Mouse (Mus musculus): ENCODE results near the gene Cyp2j12. TPM values are rescaled to one million over a fixed set of nuclear protein-coding genes. Genes with fewer than 3 reads are reported as not detected.
"Not testable (repeated sequence)": the region's sequence is repeated elsewhere in the genome, so short reads cannot be mapped to it uniquely, and the experiment has no call there.

The Cyp2j12 gene
- not detected in 2 replicates for polyA plus RNA-seq (2016; fragmentation: Nextera tagmentation; extraction: Ambion mirVana)

DNA sequence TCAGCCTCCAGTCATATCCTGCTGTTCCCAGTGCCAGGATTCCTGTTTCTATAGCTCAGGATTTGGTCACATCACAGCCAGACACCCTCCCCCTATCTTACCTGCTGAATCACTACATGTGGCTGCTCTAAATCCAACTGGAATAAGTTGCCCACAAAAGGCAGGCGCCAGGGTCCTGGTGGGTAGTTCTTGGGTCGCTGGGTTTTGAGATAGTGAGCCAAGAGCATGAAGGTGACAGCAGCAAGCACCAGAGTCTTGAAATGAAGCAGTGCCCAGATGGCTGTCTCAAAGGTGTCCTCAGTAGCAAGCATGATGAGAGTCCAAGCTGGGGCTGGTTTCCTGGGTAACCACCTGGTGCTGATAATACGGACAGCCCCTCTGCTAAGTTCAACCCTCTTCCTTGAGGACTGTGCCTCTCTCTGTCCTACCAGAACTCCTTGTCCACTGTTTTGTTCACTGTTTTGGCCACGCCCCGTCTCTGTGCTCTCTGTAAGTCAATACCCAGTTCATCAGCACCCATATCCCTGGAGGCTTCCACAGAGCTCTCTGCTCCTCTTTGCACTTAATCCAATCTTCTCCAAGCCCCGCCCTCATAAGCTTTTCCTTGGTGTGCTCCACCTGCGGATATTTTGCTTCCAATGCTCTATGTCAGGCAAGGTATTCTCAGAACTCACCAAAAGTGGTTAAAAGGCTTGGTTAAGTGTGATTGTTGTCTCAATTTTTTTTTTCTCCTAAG lies at the start of gene Cyp2j12:
Cyp2j12 (minus strand) TSS at position 421 of the 736 bp plus-strand sequence.
- no peak within 1 kb of the TSS for H3K4me3 ChIP-seq
- no peaks in the 10 kb centered on the region for H3K27me3 ChIP-seq (ENCODE audit: insufficient read depth, poor library complexity, severe bottlenecking)
- no peaks in the 10 kb centered on the region for H3K36me3 ChIP-seq
- no peak for DNase-seq (ENCODE audit: low spot score)
- H3K27ac ChIP-seq = no peak within 1 kb of the TSS
- WGBS = 70% methylated on average over 7 of the region's 7 CpGs
- no peaks in the 10 kb centered on the region for H3K4me1 ChIP-seq
- no peaks in the 10 kb centered on the region for H3K9me3 ChIP-seq

DNA sequence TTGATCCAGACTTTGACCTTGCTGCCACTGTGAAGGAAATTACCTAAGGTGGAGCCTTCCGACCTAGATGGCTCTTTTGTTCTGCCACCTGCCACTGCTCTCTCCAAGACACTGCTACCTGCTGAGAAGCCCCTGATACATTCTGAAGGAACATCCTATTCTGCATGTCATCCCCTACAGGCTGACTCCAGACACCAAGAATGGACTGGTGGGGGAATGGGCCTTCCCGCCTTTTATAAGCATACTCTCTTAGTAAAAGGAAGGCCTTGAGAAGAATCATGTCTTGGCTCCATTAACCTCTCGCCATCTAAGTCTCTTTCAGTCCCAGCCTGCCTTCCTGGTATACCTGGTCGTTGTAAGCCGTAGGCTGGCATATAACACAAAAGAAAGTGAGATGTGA lies 48.4 kb upstream of the Cyp2j12 start:
- H3K4me3 ChIP-seq; H3K27ac ChIP-seq; H3K9me3 ChIP-seq; H3K4me1 ChIP-seq; H3K36me3 ChIP-seq; DNase-seq (ENCODE audit: low spot score); H3K27me3 ChIP-seq (ENCODE audit: insufficient read depth, poor library complexity, severe bottlenecking): not testable (repeated sequence)
- 83% methylated on average over 5 of the region's 5 CpGs for WGBS

DNA sequence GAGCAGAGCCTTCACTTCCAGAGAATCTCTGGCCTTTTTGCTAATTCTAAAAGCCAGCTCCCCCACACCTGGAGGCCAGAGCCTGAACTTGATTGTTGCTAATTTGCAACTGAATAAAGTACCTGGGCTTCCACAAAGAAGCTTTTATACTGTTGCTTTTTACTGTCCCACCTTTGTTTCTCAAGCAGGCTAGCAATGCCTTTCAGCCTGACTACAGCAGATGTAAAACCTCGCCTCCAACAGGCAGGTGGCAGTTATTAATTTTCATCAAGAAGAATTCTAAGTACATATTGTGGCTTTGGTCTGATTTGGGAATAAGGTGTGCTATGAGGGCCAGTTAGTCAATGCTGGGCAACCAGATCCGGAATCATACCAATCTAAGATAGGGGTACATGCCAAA lies 47.7 kb upstream of the Cyp2j12 start:
- H3K4me3 ChIP-seq; H3K27me3 ChIP-seq (ENCODE audit: insufficient read depth, poor library complexity, severe bottlenecking); H3K27ac ChIP-seq; H3K36me3 ChIP-seq; DNase-seq (ENCODE audit: low spot score); H3K9me3 ChIP-seq; H3K4me1 ChIP-seq: not testable (repeated sequence)
- WGBS = 82% methylated on average over 2 of the region's 2 CpGs

DNA sequence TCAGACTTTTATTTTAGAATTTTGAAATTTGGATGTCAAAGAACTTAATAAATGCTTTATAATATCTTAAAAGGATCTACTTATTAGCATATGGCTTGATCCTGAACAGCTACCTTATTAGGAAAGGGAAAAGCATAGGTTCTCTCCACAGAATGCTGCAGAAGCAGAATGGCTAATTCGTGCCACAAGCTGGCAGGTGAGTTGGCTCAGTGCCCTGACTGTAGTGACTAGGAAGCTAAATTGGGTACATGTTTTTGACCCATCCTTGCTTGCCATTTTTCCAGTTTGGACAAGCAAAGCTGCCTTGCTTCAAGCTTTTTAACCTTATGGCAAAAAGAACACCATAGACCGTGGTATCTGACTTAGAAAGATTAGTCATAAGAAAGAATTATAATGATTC lies 47.2 kb upstream of the Cyp2j12 start:
- not testable (repeated sequence) for H3K36me3 ChIP-seq; H3K27ac ChIP-seq; H3K4me3 ChIP-seq; DNase-seq (ENCODE audit: low spot score); H3K9me3 ChIP-seq; H3K27me3 ChIP-seq (ENCODE audit: insufficient read depth, poor library complexity, severe bottlenecking); H3K4me1 ChIP-seq
- WGBS = 86% methylated on average over 2 of the region's 2 CpGs

DNA sequence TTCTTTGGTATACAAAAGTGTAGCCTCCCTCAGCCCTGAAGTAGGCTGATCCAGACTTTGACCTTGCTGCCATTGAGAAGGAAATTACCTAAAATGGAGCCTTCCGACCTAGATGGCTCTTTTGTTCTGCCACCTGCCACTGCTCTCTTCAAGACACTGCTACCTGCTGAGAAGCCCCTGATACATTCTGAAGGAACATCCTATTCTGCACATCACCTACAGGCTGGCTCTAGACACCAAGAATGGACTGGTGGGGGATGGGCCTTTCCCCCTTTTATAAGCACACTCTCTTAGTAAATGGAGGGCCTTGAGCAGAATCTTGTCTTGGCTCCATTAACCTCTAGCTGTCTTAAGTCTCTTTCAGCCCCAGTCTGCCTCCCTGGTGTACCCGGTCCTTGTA lies 43.8 kb upstream of the Cyp2j12 start:
- not testable (repeated sequence) for H3K27ac ChIP-seq; H3K9me3 ChIP-seq; H3K36me3 ChIP-seq; H3K4me3 ChIP-seq; H3K27me3 ChIP-seq (ENCODE audit: insufficient read depth, poor library complexity, severe bottlenecking); H3K4me1 ChIP-seq; DNase-seq (ENCODE audit: low spot score)
- WGBS = 65% methylated on average over 2 of the region's 2 CpGs

DNA sequence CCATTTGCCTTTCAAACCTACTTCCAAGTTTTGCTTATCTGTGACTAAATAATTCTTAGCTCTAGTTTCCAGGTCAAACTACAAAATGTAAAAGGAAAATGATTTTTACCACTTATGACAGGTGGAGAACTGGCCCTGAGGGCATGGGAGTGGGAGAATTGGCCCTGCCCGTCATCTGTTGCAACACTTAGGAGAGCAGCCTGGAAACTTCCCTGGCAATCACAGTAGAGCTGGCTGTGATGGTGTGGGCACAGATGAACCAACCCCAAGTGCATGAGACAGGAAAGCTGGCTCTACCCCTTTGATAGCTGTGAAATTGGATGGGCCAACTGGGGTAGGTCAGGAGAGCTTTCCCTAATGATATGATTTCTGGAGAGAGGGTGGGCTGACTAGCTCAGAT lies 21.9 kb upstream of the Cyp2j12 start:
- DNase-seq (ENCODE audit: low spot score) = no peak
- no peak overlapping the region for H3K27ac ChIP-seq
- H3K9me3 ChIP-seq = no peaks in the 10 kb centered on the region
- no peaks in the 10 kb centered on the region for H3K4me1 ChIP-seq
- H3K36me3 ChIP-seq = no peaks in the 10 kb centered on the region
- no peaks in the 10 kb centered on the region for H3K27me3 ChIP-seq (ENCODE audit: insufficient read depth, poor library complexity, severe bottlenecking)
- WGBS = 89% methylated on average over 1 of the region's 1 CpGs
- no peak overlapping the region for H3K4me3 ChIP-seq

DNA sequence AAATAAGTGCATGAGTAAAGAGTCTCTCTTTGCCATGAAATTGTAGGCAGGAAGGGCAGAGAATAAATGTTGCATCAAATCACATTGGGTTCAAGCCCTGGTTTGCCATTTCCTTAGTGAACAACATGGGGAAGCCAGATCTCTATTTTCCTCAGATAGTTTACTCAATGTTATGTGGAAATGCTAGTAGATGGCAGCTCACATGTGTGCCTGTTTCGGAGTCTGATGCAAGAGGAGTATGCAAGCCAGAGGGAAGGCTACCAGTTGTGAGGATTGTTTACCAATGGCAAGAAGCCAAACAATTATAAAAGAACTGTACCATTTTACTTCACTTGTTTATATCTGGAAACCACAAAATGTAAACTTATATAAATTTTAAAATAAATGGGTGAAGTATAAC lies 20.6 kb upstream of the Cyp2j12 start:
- no peaks in the 10 kb centered on the region for H3K27me3 ChIP-seq (ENCODE audit: insufficient read depth, poor library complexity, severe bottlenecking)
- 73% methylated on average over 1 of the region's 1 CpGs for WGBS
- H3K9me3 ChIP-seq = no peaks in the 10 kb centered on the region
- no peak overlapping the region for H3K4me3 ChIP-seq
- no peak for DNase-seq (ENCODE audit: low spot score)
- H3K27ac ChIP-seq = no peak overlapping the region
- H3K4me1 ChIP-seq = no peaks in the 10 kb centered on the region
- no peaks in the 10 kb centered on the region for H3K36me3 ChIP-seq

DNA sequence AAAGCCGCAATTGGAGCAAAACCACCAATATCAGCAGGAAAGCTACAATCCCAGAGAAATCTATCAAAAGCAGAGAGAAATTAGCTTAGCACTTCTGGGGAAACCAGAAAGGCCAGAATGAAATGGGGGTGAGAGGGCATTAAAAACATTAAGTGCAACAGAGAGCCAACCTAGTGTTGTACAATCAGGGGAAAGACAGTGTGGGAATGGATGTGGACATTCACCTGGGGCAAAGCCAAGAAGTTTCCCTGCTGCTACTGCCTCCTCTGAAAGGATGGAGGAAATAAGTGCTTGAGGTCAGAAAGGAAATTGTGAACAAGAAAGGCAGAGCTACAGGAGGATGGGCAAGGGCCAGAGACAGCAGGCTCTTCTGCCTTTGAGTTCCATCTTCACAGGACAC lies 1.7 kb downstream of the Cyp2j12 start:
- H3K27ac ChIP-seq = no peak overlapping the region
- H3K36me3 ChIP-seq = no peaks in the 10 kb centered on the region
- whole genome bisulfite sequencing = 81% methylated on average over 1 of the region's 1 CpGs
- H3K9me3 ChIP-seq = no peaks in the 10 kb centered on the region
- H3K27me3 ChIP-seq (ENCODE audit: insufficient read depth, poor library complexity, severe bottlenecking) = no peaks in the 10 kb centered on the region
- H3K4me1 ChIP-seq = no peaks in the 10 kb centered on the region
- DNase-seq (ENCODE audit: low spot score) = no peak
- H3K4me3 ChIP-seq = no peak overlapping the region

DNA sequence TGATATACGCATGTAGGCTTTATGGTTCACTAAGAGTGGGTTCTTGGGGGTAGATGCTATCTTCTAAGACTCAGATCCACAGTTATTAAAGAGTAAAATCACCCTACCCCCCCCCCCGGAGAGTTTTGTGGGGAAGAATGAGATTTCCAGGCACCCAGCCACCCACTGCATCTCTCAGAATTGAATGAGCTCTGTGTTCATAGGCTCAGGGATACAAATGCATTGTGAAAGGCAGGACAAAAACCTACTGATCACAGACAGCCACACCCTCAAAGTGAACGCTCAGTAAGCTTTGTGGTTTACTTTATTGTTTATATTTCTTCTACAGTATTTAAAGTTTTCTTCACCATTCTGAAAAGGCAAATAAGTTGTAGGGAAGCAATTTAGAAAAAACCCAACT lies 6.7 kb downstream of the Cyp2j12 start:
- 77% methylated on average over 3 of the region's 3 CpGs for WGBS
- H3K27ac ChIP-seq = no peak overlapping the region
- DNase-seq (ENCODE audit: low spot score) = no peak

DNA sequence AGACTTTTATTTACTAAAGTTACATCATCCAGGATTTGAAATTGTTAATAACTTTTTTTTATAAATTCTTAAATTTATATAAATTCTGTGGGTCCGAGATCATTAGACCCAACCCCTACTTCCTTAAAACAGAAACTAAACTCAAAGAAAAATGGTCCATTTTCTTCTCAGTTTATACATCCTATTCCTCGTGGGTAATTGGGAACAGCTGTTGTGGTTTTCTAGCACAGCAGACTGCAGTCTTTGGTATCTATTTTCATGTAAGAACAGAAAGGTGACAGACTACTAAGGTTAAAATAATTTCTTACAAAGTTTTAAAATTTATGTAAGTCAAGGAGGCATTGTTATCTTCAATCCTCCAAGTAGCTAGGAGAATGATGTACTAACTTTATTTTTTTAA lies 44.1 kb downstream of the Cyp2j12 start:
- DNase-seq (ENCODE audit: low spot score) = no peak
- 72% methylated on average over 2 of the region's 2 CpGs for WGBS

More for the DNA sequence above, 6.7 kb downstream of the Cyp2j12 start:
- H3K9me3 ChIP-seq = no peaks in the 10 kb centered on the region
- no peaks in the 10 kb centered on the region for H3K4me1 ChIP-seq
- H3K27me3 ChIP-seq (ENCODE audit: insufficient read depth, poor library complexity, severe bottlenecking) = no peaks in the 10 kb centered on the region
- H3K4me3 ChIP-seq = no peak overlapping the region
- H3K36me3 ChIP-seq = no peaks in the 10 kb centered on the region

DNA sequence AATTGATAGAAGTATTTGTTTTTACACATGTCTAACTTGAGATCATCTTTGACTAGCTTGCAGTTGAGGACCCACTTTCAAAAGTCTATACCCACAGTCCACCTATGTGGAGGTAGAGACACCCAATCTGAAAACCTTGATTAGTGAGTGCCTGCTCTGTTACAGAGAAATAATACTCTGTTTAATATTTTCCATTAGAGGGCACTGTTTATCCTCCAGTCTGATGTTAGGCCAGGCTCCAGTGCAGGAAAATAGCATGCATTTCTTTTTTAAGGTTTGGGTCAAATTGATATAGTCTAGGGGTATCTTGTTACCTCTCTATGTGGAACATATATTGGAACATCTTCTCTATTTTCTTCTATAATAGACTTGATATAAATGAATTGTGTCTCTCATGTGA lies 49.1 kb downstream of the Cyp2j12 start:
- Histone ChIP-seq H3K9me3 (no peaks in the 10 kb centered on the region), H3K27me3 (ENCODE audit: insufficient read depth, poor library complexity, severe bottlenecking) (no peaks in the 10 kb centered on the region), H3K4me1 (no peaks in the 10 kb centered on the region), H3K36me3 (no peaks in the 10 kb centered on the region), H3K27ac (no peak overlapping the region), H3K4me3 (no peak overlapping the region)
- no peak for DNase-seq (ENCODE audit: low spot score)

More for the DNA sequence above, 44.1 kb downstream of the Cyp2j12 start:
- Histone ChIP-seq H3K4me1 (no peaks in the 10 kb centered on the region), H3K27ac (no peak overlapping the region), H3K9me3 (no peaks in the 10 kb centered on the region), H3K36me3 (no peaks in the 10 kb centered on the region), H3K4me3 (no peak overlapping the region), H3K27me3 (ENCODE audit: insufficient read depth, poor library complexity, severe bottlenecking) (no peaks in the 10 kb centered on the region)

DNA sequence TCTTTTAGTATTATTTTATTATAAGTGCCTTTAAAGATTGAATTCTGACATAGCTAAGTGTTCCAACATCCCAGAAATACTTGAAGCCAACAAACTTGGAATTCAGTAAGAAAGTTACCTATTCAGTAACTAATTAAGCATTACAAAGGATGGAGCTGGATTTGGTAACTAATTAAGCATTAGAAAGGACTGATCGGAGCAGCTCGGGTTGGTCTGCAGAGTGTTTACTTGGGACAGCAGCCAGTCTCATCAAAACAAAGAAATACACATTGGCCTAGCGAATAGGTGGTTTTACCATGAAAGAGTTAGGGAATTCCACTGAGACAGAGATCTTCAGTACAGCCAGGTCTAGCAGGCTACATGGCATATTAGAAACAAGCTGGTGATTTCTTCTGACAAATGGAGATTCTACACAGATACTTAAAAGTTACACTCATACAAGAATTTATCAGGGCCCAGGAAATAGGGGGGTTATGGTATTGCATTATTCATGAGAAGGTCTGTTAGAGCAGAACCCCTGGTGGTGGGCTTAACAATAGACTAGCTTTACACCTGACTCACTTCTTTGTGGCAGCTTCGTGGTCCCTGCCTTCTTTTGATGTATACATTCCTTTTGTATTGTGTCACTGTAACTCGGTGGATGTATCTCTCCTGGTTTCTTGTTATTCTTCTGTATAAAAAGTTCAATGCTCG lies 51.5 kb downstream of the Cyp2j12 start:
- not testable (repeated sequence) for H3K4me1 ChIP-seq; H3K36me3 ChIP-seq; H3K27ac ChIP-seq; DNase-seq (ENCODE audit: low spot score); H3K4me3 ChIP-seq; H3K9me3 ChIP-seq; H3K27me3 ChIP-seq (ENCODE audit: insufficient read depth, poor library complexity, severe bottlenecking)
- 68% methylated on average over 6 of the region's 6 CpGs for WGBS

DNA sequence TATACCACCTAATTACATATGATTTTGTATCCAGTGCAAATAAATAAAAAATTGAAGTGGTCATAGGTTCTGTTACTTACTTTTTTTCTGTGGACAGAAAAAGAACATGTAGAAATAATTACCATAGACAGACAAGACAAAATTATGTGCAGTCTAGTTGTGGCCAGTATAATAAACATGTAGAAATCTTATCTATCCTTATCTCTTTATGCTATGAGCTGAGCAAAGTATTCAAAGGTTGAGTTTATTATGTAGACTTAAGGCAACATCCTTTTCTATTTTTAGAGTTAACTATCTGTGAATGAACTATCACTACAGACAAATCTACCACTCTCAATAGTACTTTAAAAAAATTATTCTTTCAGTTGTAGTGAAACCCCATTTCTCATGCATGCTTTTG lies 62.6 kb downstream of the Cyp2j12 start:
- DNase-seq (ENCODE audit: low spot score) = no peak
- Histone ChIP-seq H3K4me1 (peaks cover 9% of the 10 kb centered on the region; the same call in 1 of the 2 replicates), H3K4me3 (no peak overlapping the region), H3K36me3 (no peaks in the 10 kb centered on the region), H3K9me3 (no peaks in the 10 kb centered on the region), H3K27me3 (ENCODE audit: insufficient read depth, poor library complexity, severe bottlenecking) (no peaks in the 10 kb centered on the region), H3K27ac (no peak overlapping the region)
